Mouse (Mus musculus) brain, embryonic 14.5 days (tissue): ENCODE data around the gene Slco2b1.

Source experiments
- CTCF ChIP-seq: fragments of 200-500 bp; IDR thresholded peaks from 2 replicates; pipeline ENCODE4 v1.5.1; 2012; ENCODE audit warnings: inconsistent platforms, mild to moderate bottlenecking, moderate library complexity, borderline replicate concordance; ENCODE audit not compliant: insufficient read depth, insufficient read length; ENCODE audit errors: extremely low read depth
- POLR2A ChIP-seq: fragments of 200-500 bp; IDR thresholded peaks from 2 replicates; pipeline ENCODE4 v1.6.1; 2012; ENCODE audit warnings: mild to moderate bottlenecking, inconsistent platforms, borderline replicate concordance; ENCODE audit not compliant: poor library complexity, insufficient read depth, insufficient read length, severe bottlenecking; ENCODE audit errors: extremely low read depth

DNA sequence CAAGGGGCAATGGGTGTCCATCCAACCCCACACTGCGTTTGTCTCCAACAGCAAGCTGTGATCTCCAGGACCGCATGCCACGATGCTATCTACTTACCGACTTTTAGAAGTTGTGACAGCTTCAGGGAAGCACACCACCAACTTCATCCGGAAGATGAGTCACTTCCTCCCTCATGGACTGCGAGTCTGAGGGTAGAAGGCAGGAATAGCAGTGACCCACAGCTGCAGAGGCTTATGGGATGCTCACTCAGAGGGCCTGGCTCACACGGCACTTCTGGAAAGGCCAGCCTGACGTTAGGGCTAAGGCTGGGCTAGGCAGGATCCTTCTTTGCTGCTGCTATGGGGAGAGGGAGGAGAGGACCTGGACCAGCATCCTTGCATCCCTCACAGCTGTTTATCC lies at the start of gene Slco2b1:
- TF ChIP-seq CTCF, result no peak
- TF ChIP-seq POLR2A, result no peak
